Mouse (Mus musculus): ENCODE measurements around the gene Cdc42ep5. TPM values are rescaled to one million over a fixed set of nuclear protein-coding genes. Genes with fewer than 3 reads are reported as not detected.

Gene Cdc42ep5
- polyA plus RNA-seq, 1 experiment from 2014 or later: 126 TPM

DNA sequence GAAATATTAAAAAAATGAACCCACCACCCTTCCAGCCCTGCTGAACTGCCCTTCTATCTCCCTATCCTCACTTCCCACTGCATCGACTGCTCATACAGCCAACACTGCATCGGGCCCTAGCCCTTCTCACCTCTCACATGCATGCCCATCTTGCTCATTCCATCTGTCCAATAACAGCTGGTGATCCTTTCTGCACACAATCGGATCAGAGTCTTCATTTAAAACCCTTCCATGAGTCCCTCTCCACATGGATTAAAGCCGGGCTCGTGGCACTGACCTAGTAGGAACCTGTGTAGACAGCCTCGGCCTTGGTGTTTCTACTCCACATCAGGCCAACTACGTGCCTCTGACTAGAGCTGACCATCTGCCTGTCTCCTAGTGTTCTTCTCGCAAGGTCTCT lies 32.7 kb downstream of the Cdc42ep5 start:
- WGBS: 88% methylated on average over 8 of the region's 8 CpGs
- no peak for TF ChIP-seq CTCF (IDR thresholded peaks at IDR 0.05; ENCODE audit: low read depth)

DNA sequence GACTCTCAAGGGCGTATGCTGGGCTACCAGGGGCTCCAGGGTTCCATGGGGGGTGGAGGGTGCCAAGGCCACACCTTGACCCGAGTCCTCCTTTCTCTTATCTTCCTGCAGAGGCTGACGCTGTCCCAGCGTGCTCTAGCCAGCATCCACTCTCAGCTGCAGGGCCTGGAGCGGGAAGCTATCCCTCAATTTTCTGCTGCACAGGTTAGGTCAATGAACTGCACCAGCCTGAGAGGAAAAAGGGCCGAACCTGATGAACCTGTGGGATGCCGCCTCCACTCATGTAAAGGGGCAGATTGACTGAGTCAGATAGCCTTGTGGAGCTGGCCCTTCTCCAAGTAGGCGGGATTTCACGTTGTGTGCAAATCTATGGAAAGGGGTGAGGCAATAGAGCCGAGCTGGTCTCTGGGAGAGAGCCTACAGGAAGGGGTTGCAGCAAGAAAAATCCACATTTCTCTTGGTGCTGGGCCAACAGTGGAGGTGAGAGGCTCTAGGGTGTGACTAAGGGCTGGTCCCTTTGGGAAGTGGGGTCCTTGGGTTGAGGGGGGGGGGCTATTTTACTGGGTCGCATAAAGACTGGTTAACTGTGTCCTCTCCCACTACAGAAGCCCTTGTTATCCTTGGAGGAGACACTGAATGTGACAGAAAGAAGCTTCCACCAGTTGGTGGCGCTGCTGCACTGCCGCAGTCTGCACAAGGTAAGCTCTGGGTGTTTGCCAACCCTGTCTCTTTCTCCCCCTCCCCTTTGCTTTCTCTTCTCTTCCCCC lies 33.8 kb downstream of the Cdc42ep5 start:
- peak; percentile 94 for TF ChIP-seq CTCF (IDR thresholded peaks at IDR 0.05; ENCODE audit: low read depth)
- no peaks in the 10 kb centered on the region for H3K9me3 ChIP-seq (ENCODE audit: control insufficient read depth)
- no peak overlapping the region for H3K4me3 ChIP-seq (ENCODE audit: low read depth, low read length)
- peak; percentile 68 for ATAC-seq
- H3K27ac ChIP-seq (ENCODE audit: low read depth, low read length): no peak overlapping the region
- no peak overlapping the region for H3K9ac ChIP-seq (ENCODE audit: low read depth, low read length)
- H3K4me2 ChIP-seq (replicated peaks; ENCODE audit: low read depth): no peak overlapping the region
- 31% methylated on average over 13 of the region's 13 CpGs for WGBS
- no peaks in the 10 kb centered on the region for H3K4me1 ChIP-seq (replicated peaks; ENCODE audit: control insufficient read depth, insufficient read depth, low read length)
- no peaks in the 10 kb centered on the region for H3K27me3 ChIP-seq (replicated peaks; ENCODE audit: control insufficient read depth, insufficient read depth, low read length)
- no peaks in the 10 kb centered on the region for H3K36me3 ChIP-seq (ENCODE audit: control insufficient read depth, insufficient read depth)

More for the DNA sequence above, 32.7 kb downstream of the Cdc42ep5 start:
- no peak overlapping the region for H3K4me2 ChIP-seq (replicated peaks; ENCODE audit: low read depth)
- H3K4me1 ChIP-seq (replicated peaks; ENCODE audit: control insufficient read depth, insufficient read depth, low read length): no peaks in the 10 kb centered on the region
- no peaks in the 10 kb centered on the region for H3K9me3 ChIP-seq (ENCODE audit: control insufficient read depth)
- no peaks in the 10 kb centered on the region for H3K36me3 ChIP-seq (ENCODE audit: control insufficient read depth, insufficient read depth)
- H3K9ac ChIP-seq (ENCODE audit: low read depth, low read length): no peak overlapping the region
- no peaks in the 10 kb centered on the region for H3K27me3 ChIP-seq (replicated peaks; ENCODE audit: control insufficient read depth, insufficient read depth, low read length)
- H3K4me3 ChIP-seq (ENCODE audit: low read depth, low read length): no peak overlapping the region
- no peak for ATAC-seq
- no peak overlapping the region for H3K27ac ChIP-seq (ENCODE audit: low read depth, low read length)

DNA sequence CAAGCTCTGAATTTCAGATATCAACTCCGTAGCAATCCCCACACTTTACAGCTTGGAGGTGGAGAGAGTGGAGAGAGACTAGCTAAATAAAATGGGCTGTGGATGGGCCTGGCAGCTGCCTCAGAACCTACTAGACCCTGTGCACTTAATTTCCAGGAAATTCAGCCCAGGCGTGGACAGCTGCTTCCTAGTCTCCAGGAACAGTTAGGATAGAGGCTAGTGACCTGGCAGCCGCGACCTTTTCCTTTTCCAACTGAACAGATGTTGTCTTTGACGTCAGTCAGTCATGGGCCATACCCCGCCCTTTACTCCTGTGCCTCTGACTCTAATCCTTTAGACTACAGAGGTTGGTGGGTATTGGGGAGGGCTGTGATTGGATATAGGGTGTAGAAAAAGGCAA lies 35.8 kb downstream of the Cdc42ep5 start:
- H3K36me3 ChIP-seq (ENCODE audit: control insufficient read depth, insufficient read depth): no peaks in the 10 kb centered on the region
- WGBS: 49% methylated on average over 6 of the region's 6 CpGs
- no peak overlapping the region for H3K27ac ChIP-seq (ENCODE audit: low read depth, low read length)
- ATAC-seq: no peak
- no peaks in the 10 kb centered on the region for H3K9me3 ChIP-seq (ENCODE audit: control insufficient read depth)
- no peak for TF ChIP-seq CTCF (IDR thresholded peaks at IDR 0.05; ENCODE audit: low read depth)
- no peak overlapping the region for H3K4me2 ChIP-seq (replicated peaks; ENCODE audit: low read depth)
- H3K9ac ChIP-seq (ENCODE audit: low read depth, low read length): no peak overlapping the region
- H3K27me3 ChIP-seq (replicated peaks; ENCODE audit: control insufficient read depth, insufficient read depth, low read length): no peaks in the 10 kb centered on the region
- no peak overlapping the region for H3K4me3 ChIP-seq (ENCODE audit: low read depth, low read length)
- no peaks in the 10 kb centered on the region for H3K4me1 ChIP-seq (replicated peaks; ENCODE audit: control insufficient read depth, insufficient read depth, low read length)

DNA sequence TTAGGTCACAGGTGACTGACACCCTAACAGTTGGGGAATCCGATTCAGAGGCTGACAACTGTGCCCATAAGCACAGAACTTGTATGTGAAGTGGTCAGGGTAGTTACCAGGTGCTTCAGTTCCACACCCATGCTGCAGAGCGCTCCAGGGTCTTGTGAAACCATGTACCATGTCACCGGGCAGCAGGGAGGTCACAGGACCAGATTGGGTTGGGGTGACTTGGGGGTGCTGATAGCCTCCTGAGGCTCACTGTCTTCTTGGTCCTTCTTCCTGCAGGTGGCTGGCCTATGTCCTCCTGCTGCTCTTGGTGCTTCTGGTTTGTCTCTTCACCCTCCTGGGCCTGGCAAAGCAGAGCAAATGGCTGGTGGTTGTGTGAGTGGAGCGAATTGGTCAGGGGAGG lies 36.8 kb downstream of the Cdc42ep5 start:
- Histone ChIP-seq H3K9ac (ENCODE audit: low read depth, low read length) (no peak overlapping the region), H3K4me1 (replicated peaks; ENCODE audit: control insufficient read depth, insufficient read depth, low read length) (no peaks in the 10 kb centered on the region), H3K9me3 (ENCODE audit: control insufficient read depth) (no peaks in the 10 kb centered on the region), H3K4me3 (ENCODE audit: low read depth, low read length) (no peak overlapping the region), H3K27ac (ENCODE audit: low read depth, low read length) (no peak overlapping the region), H3K4me2 (replicated peaks; ENCODE audit: low read depth) (no peak overlapping the region), H3K36me3 (ENCODE audit: control insufficient read depth, insufficient read depth) (no peaks in the 10 kb centered on the region), H3K27me3 (replicated peaks; ENCODE audit: control insufficient read depth, insufficient read depth, low read length) (no peaks in the 10 kb centered on the region)
- ATAC-seq: no peak
- no peak for TF ChIP-seq CTCF (IDR thresholded peaks at IDR 0.05; ENCODE audit: low read depth)
- 94% methylated on average over 4 of the region's 4 CpGs for WGBS

DNA sequence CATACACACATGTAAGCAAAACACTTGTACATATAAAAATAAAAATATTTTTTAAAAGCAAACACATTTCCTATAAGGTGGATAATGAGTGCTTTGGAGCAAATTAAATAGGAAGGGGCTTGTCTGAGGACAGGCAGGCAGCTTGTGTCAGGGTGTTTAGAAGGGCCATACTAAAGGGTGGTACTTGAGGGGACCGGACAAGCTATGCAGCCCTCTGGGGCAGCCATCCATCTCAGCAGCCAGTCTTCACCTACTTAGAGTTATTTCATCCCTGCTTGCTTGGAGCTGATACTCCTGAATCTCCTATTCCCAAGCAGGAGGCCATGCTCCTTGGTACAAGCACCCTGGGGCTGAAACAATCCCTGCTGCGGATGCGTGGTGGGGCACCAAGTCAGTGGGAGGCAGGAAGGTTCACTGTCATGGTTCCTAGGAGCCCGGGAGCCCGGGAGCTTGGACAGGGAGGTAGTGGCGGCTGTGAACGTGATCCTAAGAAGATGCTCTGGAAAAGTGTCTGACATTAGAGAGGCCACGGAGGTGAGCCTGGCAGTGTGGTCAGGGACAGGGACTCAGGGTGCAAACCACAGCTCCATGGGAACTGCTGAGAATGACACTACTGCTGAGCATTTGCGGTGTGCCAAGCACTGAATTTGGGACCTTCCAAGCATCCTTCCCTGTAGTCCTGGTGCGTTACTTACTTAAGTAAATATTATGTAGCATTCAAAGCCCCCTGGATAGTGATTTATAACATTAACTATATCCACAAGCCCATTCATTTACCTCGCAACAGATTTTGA lies 37.5 kb downstream of the Cdc42ep5 start:
- Histone ChIP-seq H3K4me3 (ENCODE audit: low read depth, low read length) (no peak overlapping the region), H3K36me3 (ENCODE audit: control insufficient read depth, insufficient read depth) (no peaks in the 10 kb centered on the region), H3K27ac (ENCODE audit: low read depth, low read length) (no peak overlapping the region), H3K27me3 (replicated peaks; ENCODE audit: control insufficient read depth, insufficient read depth, low read length) (no peaks in the 10 kb centered on the region), H3K4me1 (replicated peaks; ENCODE audit: control insufficient read depth, insufficient read depth, low read length) (no peaks in the 10 kb centered on the region), H3K9me3 (ENCODE audit: control insufficient read depth) (no peaks in the 10 kb centered on the region), H3K4me2 (replicated peaks; ENCODE audit: low read depth) (no peak overlapping the region), H3K9ac (ENCODE audit: low read depth, low read length) (no peak overlapping the region)
- TF ChIP-seq CTCF (IDR thresholded peaks at IDR 0.05; ENCODE audit: low read depth): no peak
- WGBS: 82% methylated on average over 11 of the region's 11 CpGs
- ATAC-seq: no peak

DNA sequence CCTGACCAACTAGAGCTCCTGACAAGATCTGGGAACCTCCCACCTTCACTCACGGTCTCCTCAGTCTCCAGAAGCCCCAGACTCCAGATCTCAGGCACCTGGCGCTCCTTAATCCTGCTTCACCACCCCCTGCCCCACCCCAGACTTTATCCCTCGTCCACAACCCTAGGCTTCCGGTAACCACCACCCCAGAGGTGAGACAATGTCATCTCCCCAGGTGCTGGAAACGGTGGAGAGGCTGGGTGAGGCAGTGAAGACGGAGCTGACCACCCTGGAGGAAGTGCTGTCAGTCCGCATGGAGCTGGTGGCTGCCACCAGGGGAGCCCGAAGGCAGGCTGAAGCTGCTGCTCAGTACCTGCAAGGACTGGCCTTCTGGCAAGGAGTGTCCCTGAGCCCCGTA lies 39.4 kb downstream of the Cdc42ep5 start:
- Histone ChIP-seq H3K27me3 (replicated peaks; ENCODE audit: control insufficient read depth, insufficient read depth, low read length) (no peaks in the 10 kb centered on the region), H3K27ac (ENCODE audit: low read depth, low read length) (no peak overlapping the region), H3K9ac (ENCODE audit: low read depth, low read length) (no peak overlapping the region), H3K4me1 (replicated peaks; ENCODE audit: control insufficient read depth, insufficient read depth, low read length) (no peaks in the 10 kb centered on the region), H3K4me3 (ENCODE audit: low read depth, low read length) (no peak overlapping the region), H3K4me2 (replicated peaks; ENCODE audit: low read depth) (no peak overlapping the region), H3K9me3 (ENCODE audit: control insufficient read depth) (no peaks in the 10 kb centered on the region), H3K36me3 (ENCODE audit: control insufficient read depth, insufficient read depth) (no peaks in the 10 kb centered on the region)
- ATAC-seq: no peak
- 21% methylated on average over 9 of the region's 9 CpGs for WGBS
- peak; percentile 30; the same call in 1 of the 2 replicates for TF ChIP-seq CTCF (IDR thresholded peaks at IDR 0.05; ENCODE audit: low read depth)

Measured in intestine, postnatal 0 days (tissue).